Mouse (Mus musculus) B cell, adult 67 days (primary cell): ENCODE measurements around the gene Hs3st6. TPM values are rescaled to one million over a fixed set of nuclear protein-coding genes. Genes with fewer than 3 reads are reported as not detected.

Experiments used
- total RNA-seq, 2 experiments: library from RNA; stranded (reverse); gene quantifications; 4 replicates each; pipeline ENCODE4 v1.2.4; 2023

Hs3st6 gene
- total RNA-seq: not detected

DNA sequence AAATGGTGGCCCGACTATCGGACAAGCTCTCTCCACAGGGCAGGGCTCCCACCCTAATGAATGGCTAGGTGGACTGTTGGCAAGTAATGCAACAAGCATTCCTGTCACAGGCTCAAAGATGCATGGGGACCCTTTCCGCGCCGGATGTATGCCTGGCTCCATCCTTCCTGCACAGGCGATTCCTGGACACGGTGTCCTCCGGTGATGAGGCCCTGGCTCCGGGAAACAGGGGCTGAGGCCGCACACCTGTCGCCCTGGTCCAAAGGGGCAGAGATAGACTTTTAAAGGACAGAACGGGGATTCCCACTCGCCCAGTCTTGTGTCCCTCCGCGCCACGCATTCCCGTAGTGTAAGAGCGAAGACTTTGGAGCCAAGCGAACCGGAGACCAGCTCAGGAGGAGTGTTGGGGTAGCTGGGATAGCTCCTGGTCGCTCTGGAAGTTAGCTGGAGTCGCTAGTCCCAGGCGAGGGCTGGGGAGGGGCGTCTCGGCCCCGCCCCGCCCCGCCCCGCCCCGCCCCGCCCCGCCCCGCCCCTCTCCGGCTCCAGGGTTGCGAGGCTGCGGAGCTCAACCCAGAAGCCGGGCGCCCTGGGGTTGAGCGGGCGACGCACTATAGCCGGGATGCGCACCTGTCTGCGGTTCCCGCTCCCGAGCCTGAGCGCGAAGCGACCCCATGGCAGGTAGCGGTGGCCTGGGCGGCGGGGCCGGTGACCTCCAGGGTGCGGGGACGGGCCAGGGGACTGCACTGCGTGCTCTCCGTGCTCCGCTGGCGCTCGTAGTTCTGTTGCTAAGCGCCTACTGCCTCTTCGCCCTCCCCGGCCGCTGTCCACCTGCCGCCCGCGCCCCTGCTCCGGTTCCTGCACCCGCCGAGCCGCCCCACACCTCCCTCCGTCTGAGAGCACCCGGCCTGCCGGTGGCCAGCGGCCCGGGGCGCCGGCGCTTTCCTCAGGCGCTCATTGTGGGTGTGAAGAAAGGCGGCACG lies at the start of gene Hs3st6:
Gene Hs3st6, plus strand, starts transcription at position 574 of the 980 bp plus-strand sequence.

DNA sequence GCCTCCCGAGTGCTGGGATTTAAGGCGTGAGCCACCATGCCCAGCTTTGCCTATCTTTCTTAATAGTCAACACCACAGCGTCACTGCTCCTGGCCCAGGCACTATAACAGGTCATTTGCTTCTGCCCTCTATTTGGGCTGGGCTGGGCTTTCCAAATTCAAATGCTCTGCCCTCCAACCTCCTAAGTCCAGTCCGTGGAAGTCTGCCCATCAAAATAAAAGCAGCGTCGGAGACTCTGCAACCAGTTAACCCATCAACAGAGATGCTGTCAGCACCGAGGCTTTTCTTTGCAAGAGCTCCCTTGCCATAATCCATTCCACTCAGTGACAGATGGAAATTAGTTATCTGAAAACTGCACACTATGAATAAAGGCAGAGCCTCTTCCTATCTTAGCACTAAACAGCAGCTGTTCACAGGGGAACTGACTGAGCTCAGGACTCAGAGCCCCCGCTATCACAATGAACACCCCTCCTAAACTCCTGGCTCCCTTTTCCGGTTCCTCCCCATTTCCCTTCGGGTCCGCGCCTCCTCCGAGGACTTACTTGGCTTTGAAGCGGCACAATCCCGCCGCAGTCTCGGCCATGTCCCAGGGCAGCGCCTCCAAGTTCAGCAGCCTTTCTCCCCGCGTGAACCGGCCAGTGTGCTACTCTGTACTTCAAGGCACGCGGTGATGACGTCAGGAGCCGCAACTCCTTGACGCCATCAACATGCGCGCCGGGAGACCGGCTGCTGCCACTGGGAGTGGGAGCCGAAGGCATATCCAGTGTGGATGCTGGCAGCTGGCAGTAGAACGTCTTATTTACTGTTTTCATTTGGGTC lies 45.6 kb upstream of the Hs3st6 start, which contains the start of gene Tbl3:
Gene Tbl3, minus strand, starts transcription at position 679 of the 819 bp plus-strand sequence.

DNA sequence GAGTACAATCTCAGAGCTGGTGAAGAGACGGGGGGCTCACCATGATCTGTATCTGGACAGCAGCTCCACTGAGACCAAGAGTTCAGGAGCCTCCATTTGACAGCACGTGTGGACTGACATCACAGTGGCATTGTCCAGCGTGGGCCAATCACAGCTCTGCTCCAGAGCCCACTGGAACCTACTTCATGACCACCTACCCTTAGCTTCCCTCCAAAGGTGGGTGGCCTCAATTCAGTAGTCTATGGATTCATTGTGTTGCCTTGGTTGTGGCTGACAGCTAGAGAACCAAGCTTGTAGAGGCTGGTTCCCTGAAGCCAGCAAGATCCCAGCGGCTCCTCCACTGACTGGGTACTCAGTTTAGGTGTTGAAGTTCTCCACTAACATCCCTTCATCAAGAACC lies 34.8 kb upstream of the Hs3st6 start, which contains the start of the genes Rnf151 and Rps2:
Gene Rnf151, minus strand, starts transcription at position 121 of the 400 bp plus-strand sequence.
Gene Rps2, plus strand, starts transcription at position 174 of the 400 bp plus-strand sequence.

DNA sequence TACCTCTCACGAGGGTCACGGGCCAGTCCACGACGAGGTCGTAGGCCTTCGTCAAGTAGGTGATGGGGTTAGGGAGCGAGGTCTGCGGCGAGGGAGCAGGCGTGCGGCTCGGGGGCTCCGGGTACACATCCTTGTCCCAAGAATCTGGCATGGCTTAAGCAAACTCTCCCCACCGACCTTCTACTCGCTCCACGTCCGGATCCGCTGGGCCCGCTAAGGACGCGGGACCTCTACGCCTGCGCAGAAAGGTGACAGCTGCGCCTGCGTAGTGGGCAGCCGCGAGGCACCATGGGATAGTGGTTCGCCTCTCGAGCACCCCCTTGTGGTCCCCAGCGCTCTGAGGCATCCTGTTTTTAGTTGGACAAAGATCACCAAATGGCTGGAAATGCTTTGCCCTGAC lies 28.6 kb upstream of the Hs3st6 start, which contains the start of gene Ndufb10:
Gene Ndufb10, minus strand, starts transcription at position 295 of the 400 bp plus-strand sequence.

DNA sequence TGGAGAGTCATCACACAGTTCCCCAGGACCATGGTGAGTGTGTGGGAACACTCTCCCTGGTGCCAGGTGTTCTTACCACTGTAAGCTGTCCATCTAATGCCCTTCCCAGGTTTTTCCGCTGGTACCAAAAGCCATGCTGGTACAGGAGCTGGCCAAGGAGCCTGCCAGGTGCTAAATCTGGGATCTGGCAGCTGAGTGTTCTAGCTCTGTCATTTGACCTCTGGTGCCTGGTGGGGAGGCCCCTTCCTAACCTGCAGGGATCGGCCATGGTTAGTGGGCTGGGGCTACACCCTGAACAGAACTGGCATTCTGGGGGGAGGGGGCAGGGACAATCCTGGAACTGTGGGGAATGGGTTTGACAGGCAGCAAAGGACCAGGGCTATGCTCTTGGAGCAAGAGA lies 25.2 kb upstream of the Hs3st6 start, which contains the start of gene Rpl3l:
Gene Rpl3l, plus strand, starts transcription at position 203 of the 400 bp plus-strand sequence.

DNA sequence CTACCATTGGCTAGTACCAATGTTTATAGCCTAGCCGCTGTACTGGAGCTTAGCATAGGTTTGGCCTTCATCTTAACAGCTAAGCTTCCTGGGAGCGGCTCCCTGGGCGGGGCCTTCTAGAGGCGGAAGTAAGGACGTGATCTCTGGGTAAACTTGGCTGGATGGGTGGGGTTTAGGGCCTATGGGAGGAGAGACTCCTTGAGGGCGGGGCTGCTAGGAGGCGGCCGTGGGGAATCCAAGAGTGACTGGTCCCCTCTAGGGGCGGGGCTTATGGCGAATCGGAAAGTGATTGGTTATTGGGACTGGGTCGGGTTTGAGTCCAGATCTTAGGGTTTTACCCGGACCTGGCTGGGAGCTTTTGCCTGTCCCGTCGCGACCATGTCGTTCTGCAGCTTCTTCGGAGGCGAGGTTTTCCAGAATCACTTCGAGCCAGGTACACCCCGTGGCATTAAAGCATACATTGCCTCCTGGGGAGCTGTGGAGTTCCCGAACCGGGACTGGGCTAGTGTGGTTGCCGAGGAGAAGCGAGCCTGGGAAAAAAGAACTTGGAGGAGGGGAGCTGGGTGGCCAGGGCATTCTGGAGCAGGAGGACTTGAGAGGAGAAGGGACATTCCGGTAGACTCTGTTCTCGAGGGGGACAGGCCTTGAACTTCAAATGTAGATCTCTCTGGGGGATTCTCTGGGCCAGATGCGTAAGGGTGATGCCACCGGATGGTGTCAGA lies 16.3 kb upstream of the Hs3st6 start, which contains the start of gene Msrb1:
Gene Msrb1, plus strand, starts transcription at position 313 of the 722 bp plus-strand sequence.

DNA sequence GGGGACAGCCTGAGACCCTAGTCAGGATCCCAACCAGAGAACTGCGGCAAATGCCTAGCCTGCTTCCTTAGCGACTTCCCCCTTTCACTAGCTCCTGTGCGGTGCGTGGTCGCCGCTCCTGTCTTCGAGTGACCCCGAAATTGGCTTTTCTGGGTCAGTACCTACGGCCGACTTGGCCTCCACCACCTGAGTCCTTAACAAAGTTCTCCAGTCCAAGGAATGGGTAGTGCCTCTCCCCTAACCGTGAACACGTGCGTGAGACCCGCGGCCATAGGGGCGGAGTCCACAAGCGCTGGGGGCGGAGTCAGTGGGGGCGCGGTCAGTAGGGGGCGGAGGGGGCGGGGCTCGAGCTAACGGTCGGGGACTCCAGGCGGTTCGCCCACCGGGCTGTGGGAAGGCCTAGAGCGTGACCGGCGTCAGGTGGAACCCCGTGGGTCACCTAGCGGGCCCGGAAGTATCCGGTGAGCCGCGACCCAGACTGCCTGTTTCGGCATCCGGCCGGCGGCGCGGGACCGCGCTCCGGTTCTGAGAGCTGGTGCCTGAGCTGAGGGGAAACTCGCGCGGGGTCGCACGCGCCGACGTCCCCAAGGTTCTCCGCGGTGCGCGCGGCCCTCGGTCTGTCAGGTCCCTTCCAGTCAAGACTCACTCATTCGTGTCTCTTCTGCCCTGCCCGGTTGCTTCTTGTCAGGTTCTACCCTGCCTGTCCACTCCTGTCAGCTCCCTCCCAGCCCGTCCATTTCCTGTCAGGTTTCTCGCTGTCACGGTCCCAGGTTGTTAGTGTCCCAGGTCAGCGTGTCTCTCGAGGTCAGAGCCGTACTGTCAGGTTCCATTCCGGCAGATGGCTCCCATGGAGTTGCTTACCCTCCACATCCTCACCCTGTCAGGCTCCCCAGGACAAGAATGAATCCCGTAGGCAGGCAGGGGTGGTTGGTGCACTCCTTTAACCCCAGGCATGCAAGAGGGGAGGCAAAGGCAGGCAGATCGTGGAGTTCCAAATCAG lies 51.5 kb downstream of the Hs3st6 start, which contains the start of gene Meiob:
Gene Meiob, plus strand, starts transcription at position 338 of the 1,000 bp plus-strand sequence.

Other genes starting within 250 kb of the Hs3st6 start
- gene Traf7, start 225.1 kb upstream of the Hs3st6 start, total RNA-seq: 100 to 1,000 TPM; 202 to 220 TPM
- gene Rab26, start 218.8 kb upstream of the Hs3st6 start, total RNA-seq: 1 to 10 TPM; 1.1 to 1.5 TPM
- gene Pkd1, start 203.2 kb upstream of the Hs3st6 start, total RNA-seq: 10 to 100 TPM; 75.3 to 80.9 TPM
- gene Tsc2, start 120.4 kb upstream of the Hs3st6 start, total RNA-seq: 100 to 1,000 TPM in 1 of 2 experiments, 10 to 100 TPM in 1; 97.7 to 108 TPM
- 1 to 10 TPM; 4.1 to 7.8 TPM for gene Nthl1, start 120.3 kb upstream of the Hs3st6 start, total RNA-seq
- gene Slc9a3r2, start 102.7 kb upstream of the Hs3st6 start, total RNA-seq: under 1 TPM in 1 of 2 experiments, not detected in 1; 0.30 TPM
- gene Npw, start 94.5 kb upstream of the Hs3st6 start, total RNA-seq: not detected
- gene Zfp598, start 83.3 kb upstream of the Hs3st6 start, total RNA-seq: 10 to 100 TPM; 60.3 to 60.7 TPM
- under 1 TPM in 1 of 2 experiments, not detected in 1; 0.50 TPM for gene Syngr3, start 63.0 kb upstream of the Hs3st6 start, total RNA-seq
- gene Gfer, start 56.8 kb upstream of the Hs3st6 start, total RNA-seq: 10 to 100 TPM; 15.8 to 17.5 TPM
- gene Noxo1, start 56.8 kb upstream of the Hs3st6 start, total RNA-seq: 1 to 10 TPM; 5.5 to 7.4 TPM
- 10 to 100 TPM; 30.5 to 32.5 TPM for gene Tbl3, start 45.3 kb upstream of the Hs3st6 start, total RNA-seq
- not detected for gene Rnf151, start 34.9 kb upstream of the Hs3st6 start, total RNA-seq
- gene Rps2, start 34.9 kb upstream of the Hs3st6 start, total RNA-seq: 1,000 to 10,000 TPM; 1,102 to 1,132 TPM
- gene Ndufb10, start 28.5 kb upstream of the Hs3st6 start, total RNA-seq: 10 to 100 TPM; 67.1 to 79.0 TPM
- gene Rpl3l, start 25.2 kb upstream of the Hs3st6 start, total RNA-seq: not detected
- 10 to 100 TPM; 31.6 to 34.3 TPM for gene Msrb1, start 16.3 kb upstream of the Hs3st6 start, total RNA-seq
- gene Meiob, start 51.3 kb downstream of the Hs3st6 start, total RNA-seq: not detected
- gene Hagh, start 87.2 kb downstream of the Hs3st6 start, total RNA-seq: 10 to 100 TPM; 29.9 to 32.6 TPM
- gene Fahd1, start 97.4 kb downstream of the Hs3st6 start, total RNA-seq: 1 to 10 TPM; 1.8 to 2.6 TPM
- gene Igfals, start 113.0 kb downstream of the Hs3st6 start, total RNA-seq: 1 to 10 TPM in 1 of 2 experiments, under 1 TPM in 1; 0.80 to 1.3 TPM
- 10 to 100 TPM; 61.9 to 68.8 TPM for gene Nubp2, start 133.4 kb downstream of the Hs3st6 start, total RNA-seq
- 10 to 100 TPM; 36.0 to 40.1 TPM for gene Spsb3, start 133.7 kb downstream of the Hs3st6 start, total RNA-seq
- 10 to 100 TPM; 68.9 to 86.2 TPM for gene Eme2, start 142.1 kb downstream of the Hs3st6 start, total RNA-seq
- 10 to 100 TPM; 25.7 to 31.4 TPM for gene Mrps34, start 142.1 kb downstream of the Hs3st6 start, total RNA-seq
- 10 to 100 TPM; 31.9 to 34.5 TPM for gene Nme3, start 143.5 kb downstream of the Hs3st6 start, total RNA-seq
- 100 to 1,000 TPM; 234 to 243 TPM for gene Mapk8ip3, start 184.0 kb downstream of the Hs3st6 start, total RNA-seq
- gene Jpt2, start 207.7 kb downstream of the Hs3st6 start, total RNA-seq: 10 to 100 TPM; 40.5 to 45.8 TPM